Mouse (Mus musculus): ENCODE results near the gene Ly86. TPM values are rescaled to one million over a fixed set of nuclear protein-coding genes. Genes with fewer than 3 reads are reported as not detected.
A peak's percentile ranks its signal among the peaks of the same experiment; 100 is the strongest.

Gene Ly86
- total and polyA plus RNA-seq, 3 experiments = 172 to 427 (median 290) TPM

- in situ Hi-C loops (cut with MboI; ENCODE audit: low pct_ligation_motif_present, low pct_unique_long_range_greater_than_20kb, low sequenced_read_pairs) = no loop called here
- Histone ChIP-seq H3K79me2 (replicated peaks; ENCODE audit: control insufficient read depth, extremely low read depth, insufficient read depth, poor library complexity, severe bottlenecking) (no peaks in the 10 kb centered on the region), H3K27me3 (replicated peaks) (no peaks in the 10 kb centered on the region), H3K4me3 (replicated peaks in 1 of 3; ENCODE audit: low read depth in 2 of 3, low read length in 2 of 3, poor library complexity in 1 of 3) (no peak overlapping the region), H3K27ac (ENCODE audit: insufficient read depth, low read depth) (no peak overlapping the region), H3K4me2 (ENCODE audit: insufficient read depth, low read depth, poor library complexity, severe bottlenecking) (no peak overlapping the region), H3K36me3 (replicated peaks in 1 of 2; ENCODE audit: control insufficient read depth in 1 of 2, insufficient read depth in 1 of 2, low read length in 1 of 2) (no peaks in the 10 kb centered on the region), H3K4me1 (ENCODE audit: control insufficient read depth in 1 of 2, insufficient read depth in 2 of 2) (peaks cover 8 to 26% of the 10 kb centered on the region in 2 experiments; a peak in 3 of 4 replicates), H3K9me3 (replicated peaks; ENCODE audit: low read length) (no peaks in the 10 kb centered on the region), H3K9ac (ENCODE audit: insufficient read depth, low read depth) (no peak overlapping the region)
- DNase-seq (ENCODE audit: extremely low read depth) = no peak
- dilution Hi-C loops (cut with MboI; ENCODE audit: extremely low pct_ligation_motif_present, extremely low pct_unique_long_range_greater_than_20kb, low sequenced_read_pairs) = no loop called here
- no peak for TF ChIP-seq EP300 (IDR thresholded peaks at IDR 0.05; ENCODE audit: low read length)
- TF ChIP-seq ZMIZ1 (IDR thresholded peaks at IDR 0.05; ENCODE audit: low read depth, low read length) = no peak
- TF ChIP-seq CTCF (conservative IDR thresholded peaks at IDR 0.05 in 1 of 2, IDR thresholded peaks at IDR 0.05 in 1 of 2; ENCODE audit: low read depth in 2 of 2, low read length in 2 of 2) = no peak
- TF ChIP-seq POLR2AphosphoS2 (IDR thresholded peaks at IDR 0.05; ENCODE audit: low read depth, low read length) = no peak
- TF ChIP-seq MAZ (IDR thresholded peaks at IDR 0.05; ENCODE audit: low read depth, low read length) = no peak
- no peak for TF ChIP-seq MYC (IDR thresholded peaks at IDR 0.05; ENCODE audit: low read depth, low read length)
- TF ChIP-seq MAX (IDR thresholded peaks at IDR 0.05; ENCODE audit: low read length) = no peak
- TF ChIP-seq IRF4 (IDR thresholded peaks at IDR 0.05; ENCODE audit: low read depth, low read length) = no peak
- no peak for TF ChIP-seq TCF12 (IDR thresholded peaks at IDR 0.05; ENCODE audit: low read depth, low read length)
- no peak for TF ChIP-seq SIN3A (IDR thresholded peaks at IDR 0.05; ENCODE audit: low read length)
- no peak for TF ChIP-seq SMC3 (IDR thresholded peaks at IDR 0.05; ENCODE audit: low read depth, low read length)
- no peak for TF ChIP-seq UBTF (IDR thresholded peaks at IDR 0.05; ENCODE audit: low read depth, low read length)
- no peak for TF ChIP-seq MAFK (IDR thresholded peaks at IDR 0.05; ENCODE audit: insufficient replicate concordance, low read length)
- TF ChIP-seq MEF2A (IDR thresholded peaks at IDR 0.05; ENCODE audit: borderline replicate concordance, low read depth, low read length) = no peak
- TF ChIP-seq JUND (conservative IDR thresholded peaks at IDR 0.05; ENCODE audit: low read depth, low read length) = no peak
- TF ChIP-seq RCOR1 (conservative IDR thresholded peaks at IDR 0.05; ENCODE audit: low read depth, low read length) = no peak
- no peak for TF ChIP-seq USF1 (IDR thresholded peaks at IDR 0.05; ENCODE audit: low read depth, low read length)
- TF ChIP-seq PAX5 (IDR thresholded peaks at IDR 0.05; ENCODE audit: low read length) = no peak
- no peak for TF ChIP-seq ZC3H11A (IDR thresholded peaks at IDR 0.05; ENCODE audit: low read depth, low read length)
- TF ChIP-seq MXI1 (IDR thresholded peaks at IDR 0.05; ENCODE audit: low read depth, low read length) = no peak
These were observed 88.7 kb downstream of the Ly86 start for GRCm38 (mm10) chr13:37433730-37434129.

DNA sequence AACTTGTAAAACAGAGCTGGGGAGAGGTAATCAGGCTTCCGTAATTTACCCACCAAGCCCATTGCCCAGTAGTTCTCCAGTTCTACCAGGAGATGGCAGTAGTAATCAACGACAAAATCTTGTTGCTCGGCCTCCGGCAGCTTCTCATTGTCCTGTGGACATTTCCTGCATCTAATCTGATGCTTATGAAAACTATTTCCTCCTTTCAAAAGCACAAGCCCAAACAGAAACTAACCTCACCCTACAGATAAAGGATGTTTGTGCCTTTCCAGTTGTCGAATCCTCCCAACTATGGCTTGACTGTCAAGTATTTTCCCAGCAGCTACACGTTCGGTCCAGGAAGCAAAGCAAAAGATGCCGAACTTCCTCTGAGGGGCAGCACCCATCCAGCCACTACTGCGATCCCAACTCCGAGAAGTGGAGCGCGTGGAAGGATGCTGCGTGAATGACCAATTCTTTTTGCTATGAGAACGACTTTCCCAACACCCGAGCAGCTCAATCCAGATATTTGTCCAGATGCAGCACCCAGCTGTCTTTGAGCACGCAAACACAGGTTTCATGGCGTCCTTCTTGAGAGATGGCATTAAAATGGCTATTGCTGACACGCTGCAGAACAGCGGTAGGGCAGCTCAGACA, 89.2 kb downstream of the Ly86 start:
- Histone ChIP-seq H3K4me3 (replicated peaks in 1 of 3; ENCODE audit: low read depth in 2 of 3, low read length in 2 of 3, poor library complexity in 1 of 3) (peak overlapping the region; percentile 59 to 69 (median 69)), H3K36me3 (replicated peaks in 1 of 2; ENCODE audit: control insufficient read depth in 1 of 2, insufficient read depth in 1 of 2, low read length in 1 of 2) (no peaks in the 10 kb centered on the region), H3K27ac (ENCODE audit: insufficient read depth, low read depth) (no peak overlapping the region), H3K27me3 (replicated peaks) (no peaks in the 10 kb centered on the region), H3K9me3 (replicated peaks; ENCODE audit: low read length) (no peaks in the 10 kb centered on the region), H3K79me2 (replicated peaks; ENCODE audit: control insufficient read depth, extremely low read depth, insufficient read depth, poor library complexity, severe bottlenecking) (no peaks in the 10 kb centered on the region), H3K9ac (ENCODE audit: insufficient read depth, low read depth) (peak overlapping the region; percentile 55), H3K4me1 (ENCODE audit: control insufficient read depth in 1 of 2, insufficient read depth in 2 of 2) (peaks cover 8 to 26% of the 10 kb centered on the region in 2 experiments; a peak in 3 of 4 replicates), H3K4me2 (ENCODE audit: insufficient read depth, low read depth, poor library complexity, severe bottlenecking) (peak overlapping the region; percentile 79)
- in situ Hi-C loops (cut with MboI; ENCODE audit: low pct_ligation_motif_present, low pct_unique_long_range_greater_than_20kb, low sequenced_read_pairs) = no loop called here
- DNase-seq (ENCODE audit: extremely low read depth) = peak; percentile 86
- dilution Hi-C loops (cut with MboI; ENCODE audit: extremely low pct_ligation_motif_present, extremely low pct_unique_long_range_greater_than_20kb, low sequenced_read_pairs) = no loop called here
- TF ChIP-seq CTCF (conservative IDR thresholded peaks at IDR 0.05 in 1 of 2, IDR thresholded peaks at IDR 0.05 in 1 of 2; ENCODE audit: low read depth in 2 of 2, low read length in 2 of 2) (peak; percentile 86 to 91), NELFE (IDR thresholded peaks at IDR 0.05; ENCODE audit: low read depth, low read length) (peak; percentile 63), ELF1 (IDR thresholded peaks at IDR 0.05; ENCODE audit: low read depth, low read length) (peak; percentile 71), EP300 (IDR thresholded peaks at IDR 0.05; ENCODE audit: low read length) (no peak), KAT2A (IDR thresholded peaks at IDR 0.05; ENCODE audit: insufficient replicate concordance, low read length) (no peak), CHD2 (IDR thresholded peaks at IDR 0.05; ENCODE audit: low read length) (no peak), RCOR1 (conservative IDR thresholded peaks at IDR 0.05; ENCODE audit: low read depth, low read length) (no peak; the same call in 1 of the 2 replicates), RAD21 (IDR thresholded peaks at IDR 0.05; ENCODE audit: low read depth, low read length) (peak; percentile 91), UBTF (IDR thresholded peaks at IDR 0.05; ENCODE audit: low read depth, low read length) (no peak), MAFK (IDR thresholded peaks at IDR 0.05; ENCODE audit: insufficient replicate concordance, low read length) (0 out of 2 replicates have a peak, but pooled peaks have one; percentile 3), JUND (conservative IDR thresholded peaks at IDR 0.05; ENCODE audit: low read depth, low read length) (peak; percentile 50; the same call in 1 of the 2 replicates), POLR2A (IDR thresholded peaks at IDR 0.05; ENCODE audit: low read depth, low read length) (no peak; the same call in 1 of the 2 replicates), TBP (conservative IDR thresholded peaks at IDR 0.05; ENCODE audit: low read depth, low read length) (peak; percentile 65; the same call in 1 of the 2 replicates), GABPA (IDR thresholded peaks at IDR 0.05; ENCODE audit: insufficient replicate concordance, low read depth, low read length) (no peak), E2F4 (IDR thresholded peaks at IDR 0.05; ENCODE audit: insufficient replicate concordance, low read depth, low read length) (0 out of 2 replicates have a peak, but pooled peaks have one; percentile 6), MEF2A (IDR thresholded peaks at IDR 0.05; ENCODE audit: borderline replicate concordance, low read depth, low read length) (peak; percentile 20; the same call in 1 of the 2 replicates), SMC3 (IDR thresholded peaks at IDR 0.05; ENCODE audit: low read depth, low read length) (peak; percentile 71), JUN (IDR thresholded peaks at IDR 0.05; ENCODE audit: insufficient read depth, low read depth, low read length) (no peak), TCF12 (IDR thresholded peaks at IDR 0.05; ENCODE audit: low read depth, low read length) (peak; percentile 41), MXI1 (IDR thresholded peaks at IDR 0.05; ENCODE audit: low read depth, low read length) (peak; percentile 42; the same call in 1 of the 2 replicates)
